Mouse (Mus musculus) CH12.LX (cell line): ENCODE results near the gene Hoxb3. TPM values are rescaled to one million over a fixed set of nuclear protein-coding genes. Genes with fewer than 3 reads are reported as not detected.

Experiments used
- DNase-seq: peaks from one replicate; pipeline ENCODE4 v3.0.0-alpha.2; 2013; ENCODE audit errors: extremely low read depth
- H3K27ac ChIP-seq: 2 replicates; pipeline ENCODE4 v1.5.1; 2012; ENCODE audit warnings: low read depth, mild to moderate bottlenecking, control low read depth, moderate library complexity; ENCODE audit not compliant: insufficient read depth
- H3K27me3 ChIP-seq: replicated peaks from 2 replicates; pipeline ENCODE3; 2012; ENCODE audit warnings: inconsistent platforms
- H3K36me3 ChIP-seq, 2 experiments: replicated peaks in 1 of 2; 2 replicates each; pipeline versions ENCODE3 to v1.6.1; 2012; ENCODE audit warnings: inconsistent platforms in 1 of 2, low read length in 1 of 2, mild to moderate bottlenecking in 1 of 2, mixed read lengths in 1 of 2, moderate library complexity in 1 of 2; ENCODE audit not compliant: control insufficient read depth in 1 of 2, insufficient read depth in 1 of 2
- H3K4me1 ChIP-seq, 2 experiments: 2 replicates each; pipeline ENCODE4 v1.6.1; 2012; ENCODE audit warnings: inconsistent platforms in 1 of 2, moderate library complexity in 1 of 2; ENCODE audit not compliant: insufficient read depth in 2 of 2, control insufficient read depth in 1 of 2
- H3K4me2 ChIP-seq: 2 replicates; pipeline ENCODE4 v1.6.1; 2012; ENCODE audit warnings: low read depth, mild to moderate bottlenecking, control low read depth; ENCODE audit not compliant: poor library complexity, insufficient read depth, severe bottlenecking
- H3K4me3 ChIP-seq, 3 experiments: fragments of 150-350 bp in 1 of 3; sonication (generic) in 1 of 3; replicated peaks in 1 of 3; 2 replicates each; pipeline versions ENCODE3 to v1.5.1; 2011 to 2012; ENCODE audit warnings: low read depth in 2 of 3, low read length in 2 of 3, mild to moderate bottlenecking in 2 of 3, moderate library complexity in 2 of 3, control low read depth in 1 of 3, improper control_type of control experiment in 1 of 3, inconsistent platforms in 1 of 3, mixed read lengths in 1 of 3; ENCODE audit not compliant: poor library complexity in 1 of 3
- H3K79me2 ChIP-seq: replicated peaks from 2 replicates; pipeline ENCODE4 v1.6.1; 2012; ENCODE audit warnings: mild to moderate bottlenecking, moderate library complexity; ENCODE audit not compliant: control insufficient read depth, poor library complexity, insufficient read depth, severe bottlenecking; ENCODE audit errors: extremely low read depth
- H3K9ac ChIP-seq: 2 replicates; pipeline ENCODE4 v1.6.1; 2012; ENCODE audit warnings: low read depth, mild to moderate bottlenecking, control low read depth, moderate library complexity; ENCODE audit not compliant: insufficient read depth
- H3K9me3 ChIP-seq: replicated peaks from 2 replicates; pipeline ENCODE3; 2012; ENCODE audit warnings: low read length, inconsistent platforms, mixed read lengths
- BHLHE40 ChIP-seq: IDR thresholded peaks from 2 replicates; pipeline ENCODE4 v1.6.1; 2011; ENCODE audit warnings: mild to moderate bottlenecking, low read depth, low read length, improper control_type of control experiment
- GABPA ChIP-seq: IDR thresholded peaks from 2 replicates; pipeline ENCODE4 v1.6.1; 2012; ENCODE audit warnings: low read depth, low read length, improper control_type of control experiment, inconsistent platforms; ENCODE audit not compliant: insufficient replicate concordance
- IRF4 ChIP-seq: IDR thresholded peaks from 2 replicates; pipeline ENCODE4 v1.6.1; 2014; ENCODE audit warnings: low read depth, mild to moderate bottlenecking, inconsistent platforms, low read length, improper control_type of control experiment
- JUN ChIP-seq: IDR thresholded peaks from 2 replicates; pipeline ENCODE4 v1.6.1; 2011; ENCODE audit warnings: low read depth, mild to moderate bottlenecking, low read length, improper control_type of control experiment, moderate library complexity; ENCODE audit not compliant: insufficient read depth
- JUND ChIP-seq: conservative IDR thresholded peaks from 2 replicates; pipeline ENCODE4 v1.6.1; 2011; ENCODE audit warnings: low read depth, low read length, improper control_type of control experiment
- MAFK ChIP-seq: IDR thresholded peaks from 2 replicates; pipeline ENCODE4 v1.6.1; 2011; ENCODE audit warnings: low read length, improper control_type of control experiment; ENCODE audit not compliant: insufficient replicate concordance
- MEF2A ChIP-seq: IDR thresholded peaks from 2 replicates; pipeline ENCODE4 v1.6.1; 2014; ENCODE audit warnings: low read depth, mild to moderate bottlenecking, inconsistent platforms, low read length, improper control_type of control experiment, borderline replicate concordance
- MYC ChIP-seq: IDR thresholded peaks from 2 replicates; pipeline ENCODE4 v1.6.1; 2011; ENCODE audit warnings: low read depth, mild to moderate bottlenecking, improper control_type of control experiment, low read length
- NELFE ChIP-seq: IDR thresholded peaks from 2 replicates; pipeline ENCODE4 v1.6.1; 2011; ENCODE audit warnings: low read depth, low read length, improper control_type of control experiment
- POLR2A ChIP-seq: IDR thresholded peaks from 2 replicates; pipeline ENCODE4 v1.6.1; 2011; ENCODE audit warnings: low read depth, mild to moderate bottlenecking, improper control_type of control experiment, low read length
- POLR2AphosphoS2 ChIP-seq: IDR thresholded peaks from 2 replicates; pipeline ENCODE4 v1.6.1; 2011; ENCODE audit warnings: low read depth, low read length, improper control_type of control experiment
- RAD21 ChIP-seq: IDR thresholded peaks from 2 replicates; pipeline ENCODE4 v1.6.1; 2011; ENCODE audit warnings: low read depth, mild to moderate bottlenecking, low read length, improper control_type of control experiment, moderate library complexity
- RCOR1 ChIP-seq: conservative IDR thresholded peaks from 2 replicates; pipeline ENCODE4 v1.6.1; 2012; ENCODE audit warnings: low read depth, mild to moderate bottlenecking, inconsistent platforms, low read length, improper control_type of control experiment
- SMC3 ChIP-seq: IDR thresholded peaks from 2 replicates; pipeline ENCODE4 v1.6.1; 2011; ENCODE audit warnings: low read depth, low read length, improper control_type of control experiment
- TCF12 ChIP-seq: IDR thresholded peaks from 2 replicates; pipeline ENCODE4 v1.6.1; 2014; ENCODE audit warnings: low read depth, mild to moderate bottlenecking, inconsistent platforms, low read length, improper control_type of control experiment
- UBTF ChIP-seq: IDR thresholded peaks from 2 replicates; pipeline ENCODE4 v1.6.1; 2012; ENCODE audit warnings: low read depth, mild to moderate bottlenecking, inconsistent platforms, low read length, improper control_type of control experiment, moderate library complexity
- USF2 ChIP-seq: conservative IDR thresholded peaks from 2 replicates; pipeline ENCODE4 v1.6.1; 2011; ENCODE audit warnings: low read depth, low read length, improper control_type of control experiment
- ZKSCAN1 ChIP-seq: IDR thresholded peaks from 2 replicates; pipeline ENCODE4 v1.6.1; 2012; ENCODE audit warnings: low read depth, inconsistent platforms, low read length, improper control_type of control experiment, borderline replicate concordance
- dilution Hi-C: fragments of 300-500 bp; cut with MboI; formaldehyde crosslinking; loops from 2 replicates; pipeline ENCODE4 v1.14.3; 2020; ENCODE audit warnings: low sequenced_read_pairs; ENCODE audit not compliant: extremely low pct_unique_long_range_greater_than_20kb, extremely low pct_ligation_motif_present
- in situ Hi-C: fragments of 300-500 bp; cut with MboI; formaldehyde crosslinking; loops from 3 replicates; pipeline ENCODE4 v1.14.3; 2019; ENCODE audit warnings: low sequenced_read_pairs, low pct_ligation_motif_present, low pct_unique_long_range_greater_than_20kb, mixed read lengths
- polyA plus RNA-seq: library from polyadenylated mRNA; unstranded; fragments of >175 nt; gene quantifications from 2 replicates; pipeline ENCODE4 v1.2.1, GENCODE M21; 2012; ENCODE audit warnings: low read depth; ENCODE audit not compliant: insufficient read length
- total RNA-seq, 2 experiments: library from RNA; depleted of rRNA; stranded (reverse); fragments of 300-350 nt in 1 of 2; fragments of >200 nt in 1 of 2; gene quantifications; 2 replicates each; pipeline ENCODE4 v1.2.3; 2012 to 2014

Hoxb3 gene
- total and polyA plus RNA-seq, 3 experiments = 0.07 to 0.29 (median 0.21) TPM

GRCm38 (mm10) chr11:96353522-96353841 is 30.4 kb downstream of the Hoxb3 start:
- DNase-seq = no peak
- TF ChIP-seq BHLHE40 (no peak), JUND (no peak), NELFE (no peak), USF2 (no peak), ZKSCAN1 (no peak), TCF12 (no peak), POLR2AphosphoS2 (no peak), GABPA (no peak), RAD21 (no peak), MEF2A (no peak)
- TF ChIP-seq, all 38 proteins: peak for 0
- H3K4me2 ChIP-seq = no peak overlapping the region
- in situ Hi-C loops (no loop called here), dilution Hi-C loops (no loop called here)
- H3K36me3 ChIP-seq = no peaks in the 10 kb centered on the region
- H3K9me3 ChIP-seq = peaks cover 6% of the 10 kb centered on the region
- peaks cover 0 to 12% of the 10 kb centered on the region in 2 experiments; a peak in 2 of 4 replicates for H3K4me1 ChIP-seq
- H3K4me3 ChIP-seq = no peak overlapping the region
- H3K9ac ChIP-seq = no peak overlapping the region
- peaks cover 49% of the 10 kb centered on the region for H3K27me3 ChIP-seq
- no peak overlapping the region for H3K27ac ChIP-seq
- H3K79me2 ChIP-seq = no peaks in the 10 kb centered on the region

GRCm38 (mm10) chr11:96353939-96354338 is 30.8 kb downstream of the Hoxb3 start:
- no peaks in the 10 kb centered on the region for H3K36me3 ChIP-seq
- dilution Hi-C loops (no loop called here), in situ Hi-C loops (no loop called here)
- no peak overlapping the region for H3K4me2 ChIP-seq
- peaks cover 0 to 12% of the 10 kb centered on the region in 2 experiments; a peak in 2 of 4 replicates for H3K4me1 ChIP-seq
- H3K9ac ChIP-seq = no peak overlapping the region
- H3K27me3 ChIP-seq = peaks cover 52% of the 10 kb centered on the region
- DNase-seq = no peak
- no peak overlapping the region for H3K27ac ChIP-seq
- peaks cover 6% of the 10 kb centered on the region for H3K9me3 ChIP-seq
- no peak for TF ChIP-seq POLR2A
- TF ChIP-seq RCOR1 = no peak
- TF ChIP-seq JUN = no peak
- TF ChIP-seq SMC3 = no peak
- TF ChIP-seq MEF2A = no peak
- TF ChIP-seq MAFK = no peak
- no peak for TF ChIP-seq JUND
- TF ChIP-seq NELFE = no peak
- TF ChIP-seq TCF12 = no peak
- no peak for TF ChIP-seq IRF4
- no peak for TF ChIP-seq UBTF
- TF ChIP-seq MYC = no peak
- TF ChIP-seq RAD21 = no peak
- no peak for TF ChIP-seq GABPA
- TF ChIP-seq, all 38 proteins: peak for 0
- H3K4me3 ChIP-seq = no peak overlapping the region
- H3K79me2 ChIP-seq = no peaks in the 10 kb centered on the region
